Mouse (Mus musculus): ENCODE data around the gene Dab2ip. TPM values are rescaled to one million over a fixed set of nuclear protein-coding genes. Genes with fewer than 3 reads are reported as not detected.

The Dab2ip gene
- polyA plus RNA-seq, 1 experiment from 2014 or later, result 5.1 TPM

- H3K27ac ChIP-seq (ENCODE audit: low read length), result no peak overlapping the region
These were observed 173.8 kb downstream of the Dab2ip start for GRCm38 (mm10) chr2:35731671-35732449.

DNA sequence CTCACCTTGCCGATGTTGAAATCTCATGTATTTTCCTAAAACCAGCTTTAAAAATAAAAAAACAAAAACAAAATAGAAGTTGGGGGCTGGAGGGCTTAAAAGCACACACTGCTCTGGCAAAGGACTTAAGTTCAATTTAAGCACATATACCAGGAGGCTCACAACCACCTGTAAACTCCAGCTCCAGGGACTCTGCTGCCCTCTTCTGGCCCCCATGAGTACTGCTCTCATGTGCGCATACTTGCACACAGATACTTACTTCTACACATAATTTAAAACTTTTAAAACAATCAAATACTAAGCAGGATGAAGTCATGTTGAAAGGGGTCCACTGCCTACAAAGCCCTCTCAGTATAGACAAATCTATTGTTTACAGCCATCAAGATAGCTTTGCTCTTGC, 176.9 kb downstream of the Dab2ip start:
- WGBS (ENCODE audit: insufficient replicate concordance), result 80% methylated on average over 2 of the region's 2 CpGs
- H3K4me3 ChIP-seq (ENCODE audit: low read depth, low read length), result no peak overlapping the region
- no peak overlapping the region for H3K27ac ChIP-seq (ENCODE audit: low read length)
- H3K27me3 ChIP-seq (ENCODE audit: control insufficient read depth, insufficient read depth, low read depth, low read length), result no peaks in the 10 kb centered on the region
- H3K9me3 ChIP-seq (replicated peaks; ENCODE audit: control insufficient read depth, low read length), result no peaks in the 10 kb centered on the region
- ATAC-seq (ENCODE audit: low read depth), result no peak
- H3K4me2 ChIP-seq (ENCODE audit: low read depth, low read length), result no peak overlapping the region
- no peak overlapping the region for H3K9ac ChIP-seq (ENCODE audit: low read depth, low read length)
- no peaks in the 10 kb centered on the region for H3K4me1 ChIP-seq (ENCODE audit: control insufficient read depth, low read depth, low read length)
- no peaks in the 10 kb centered on the region for H3K36me3 ChIP-seq (ENCODE audit: control insufficient read depth, insufficient read depth)

More at GRCm38 (mm10) chr2:35731671-35732449, 173.8 kb downstream of the Dab2ip start:
- WGBS (ENCODE audit: insufficient replicate concordance), result 22% methylated on average over 18 of the region's 18 CpGs
- no peaks in the 10 kb centered on the region for H3K9me3 ChIP-seq (replicated peaks; ENCODE audit: control insufficient read depth, low read length)
- ATAC-seq (ENCODE audit: low read depth), result no peak
- H3K4me1 ChIP-seq (ENCODE audit: control insufficient read depth, low read depth, low read length), result peaks cover 7% of the 10 kb centered on the region; the same call in 1 of the 2 replicates
- no peak overlapping the region for H3K9ac ChIP-seq (ENCODE audit: low read depth, low read length)
- no peaks in the 10 kb centered on the region for H3K27me3 ChIP-seq (ENCODE audit: control insufficient read depth, insufficient read depth, low read depth, low read length)
- no peak overlapping the region for H3K4me3 ChIP-seq (ENCODE audit: low read depth, low read length)
- H3K4me2 ChIP-seq (ENCODE audit: low read depth, low read length), result no peak overlapping the region
- H3K36me3 ChIP-seq (ENCODE audit: control insufficient read depth, insufficient read depth), result no peaks in the 10 kb centered on the region

- H3K4me1 ChIP-seq (ENCODE audit: control insufficient read depth, low read depth, low read length), result no peaks in the 10 kb centered on the region
- no peak overlapping the region for H3K27ac ChIP-seq (ENCODE audit: low read length)
- no peaks in the 10 kb centered on the region for H3K9me3 ChIP-seq (replicated peaks; ENCODE audit: control insufficient read depth, low read length)
- ATAC-seq (ENCODE audit: low read depth), result no peak
- WGBS (ENCODE audit: insufficient replicate concordance), result 66% methylated on average over 2 of the region's 2 CpGs
- no peaks in the 10 kb centered on the region for H3K36me3 ChIP-seq (ENCODE audit: control insufficient read depth, insufficient read depth)
- no peak overlapping the region for H3K4me3 ChIP-seq (ENCODE audit: low read depth, low read length)
- no peak overlapping the region for H3K4me2 ChIP-seq (ENCODE audit: low read depth, low read length)
- no peak overlapping the region for H3K9ac ChIP-seq (ENCODE audit: low read depth, low read length)
- no peaks in the 10 kb centered on the region for H3K27me3 ChIP-seq (ENCODE audit: control insufficient read depth, insufficient read depth, low read depth, low read length)
These were observed 178.0 kb downstream of the Dab2ip start for GRCm38 (mm10) chr2:35736061-35736460.

DNA sequence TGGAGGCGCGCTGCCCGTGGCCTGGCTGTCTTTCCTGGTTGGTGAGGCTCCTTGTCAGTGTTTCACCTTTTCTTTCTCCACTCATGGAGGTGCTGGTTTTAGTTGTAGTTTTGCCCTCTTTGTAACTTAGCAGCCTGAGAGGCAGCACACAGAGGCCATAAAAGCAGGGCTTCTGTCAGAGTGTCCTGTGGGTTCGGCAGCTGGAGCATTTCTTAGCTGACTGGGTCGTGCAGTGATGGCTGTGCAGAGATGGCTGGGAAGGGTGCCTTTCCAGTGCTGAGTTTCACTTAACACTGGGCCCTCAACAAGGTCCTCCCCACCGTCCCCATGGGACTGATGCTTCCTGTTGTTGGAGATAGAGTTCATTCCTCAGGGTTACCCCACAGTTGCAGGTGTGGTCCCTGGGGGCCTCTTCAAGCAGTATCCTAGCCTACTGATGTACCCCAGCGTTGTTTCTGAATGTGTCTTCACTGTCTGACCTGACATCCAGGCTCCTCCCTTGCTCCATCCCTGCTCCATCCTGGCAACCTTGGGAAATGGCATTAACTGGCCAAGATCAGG, 179.5 kb downstream of the Dab2ip start:
- no peak overlapping the region for H3K27ac ChIP-seq (ENCODE audit: low read length)
- H3K9ac ChIP-seq (ENCODE audit: low read depth, low read length), result no peak overlapping the region
- no peaks in the 10 kb centered on the region for H3K9me3 ChIP-seq (replicated peaks; ENCODE audit: control insufficient read depth, low read length)
- no peak overlapping the region for H3K4me2 ChIP-seq (ENCODE audit: low read depth, low read length)
- no peak for ATAC-seq (ENCODE audit: low read depth)
- H3K36me3 ChIP-seq (ENCODE audit: control insufficient read depth, insufficient read depth), result no peaks in the 10 kb centered on the region
- WGBS (ENCODE audit: insufficient replicate concordance), result 65% methylated on average over 7 of the region's 7 CpGs
- H3K4me1 ChIP-seq (ENCODE audit: control insufficient read depth, low read depth, low read length), result no peaks in the 10 kb centered on the region
- no peak overlapping the region for H3K4me3 ChIP-seq (ENCODE audit: low read depth, low read length)
- no peaks in the 10 kb centered on the region for H3K27me3 ChIP-seq (ENCODE audit: control insufficient read depth, insufficient read depth, low read depth, low read length)

- H3K9me3 ChIP-seq (replicated peaks; ENCODE audit: control insufficient read depth, low read length), result no peaks in the 10 kb centered on the region
- no peaks in the 10 kb centered on the region for H3K4me1 ChIP-seq (ENCODE audit: control insufficient read depth, low read depth, low read length)
- no peak for ATAC-seq (ENCODE audit: low read depth)
- no peaks in the 10 kb centered on the region for H3K36me3 ChIP-seq (ENCODE audit: control insufficient read depth, insufficient read depth)
- no peak overlapping the region for H3K4me3 ChIP-seq (ENCODE audit: low read depth, low read length)
- no peaks in the 10 kb centered on the region for H3K27me3 ChIP-seq (ENCODE audit: control insufficient read depth, insufficient read depth, low read depth, low read length)
- 54% methylated on average over 13 of the region's 13 CpGs for WGBS (ENCODE audit: insufficient replicate concordance)
- no peak overlapping the region for H3K9ac ChIP-seq (ENCODE audit: low read depth, low read length)
- H3K4me2 ChIP-seq (ENCODE audit: low read depth, low read length), result no peak overlapping the region
- H3K27ac ChIP-seq (ENCODE audit: low read length), result no peak overlapping the region
These were observed 181.7 kb downstream of the Dab2ip start for GRCm38 (mm10) chr2:35739669-35740254.

GRCm38 (mm10) chr2:35745876-35746275, 187.8 kb downstream of the Dab2ip start:
- H3K4me2 ChIP-seq (ENCODE audit: low read depth, low read length), result no peak overlapping the region
- 75% methylated on average over 10 of the region's 10 CpGs for WGBS (ENCODE audit: insufficient replicate concordance)
- H3K9me3 ChIP-seq (replicated peaks; ENCODE audit: control insufficient read depth, low read length), result no peaks in the 10 kb centered on the region
- H3K27ac ChIP-seq (ENCODE audit: low read length), result no peak overlapping the region
- no peak for ATAC-seq (ENCODE audit: low read depth)
- no peak overlapping the region for H3K9ac ChIP-seq (ENCODE audit: low read depth, low read length)
- no peaks in the 10 kb centered on the region for H3K36me3 ChIP-seq (ENCODE audit: control insufficient read depth, insufficient read depth)
- H3K4me1 ChIP-seq (ENCODE audit: control insufficient read depth, low read depth, low read length), result no peaks in the 10 kb centered on the region
- no peaks in the 10 kb centered on the region for H3K27me3 ChIP-seq (ENCODE audit: control insufficient read depth, insufficient read depth, low read depth, low read length)
- H3K4me3 ChIP-seq (ENCODE audit: low read depth, low read length), result no peak overlapping the region

- Histone ChIP-seq H3K9ac (ENCODE audit: low read depth, low read length) (no peak overlapping the region), H3K9me3 (replicated peaks; ENCODE audit: control insufficient read depth, low read length) (no peaks in the 10 kb centered on the region), H3K27me3 (ENCODE audit: control insufficient read depth, insufficient read depth, low read depth, low read length) (no peaks in the 10 kb centered on the region), H3K4me3 (ENCODE audit: low read depth, low read length) (no peak overlapping the region), H3K4me1 (ENCODE audit: control insufficient read depth, low read depth, low read length) (no peaks in the 10 kb centered on the region), H3K27ac (ENCODE audit: low read length) (no peak overlapping the region), H3K4me2 (ENCODE audit: low read depth, low read length) (no peak overlapping the region), H3K36me3 (ENCODE audit: control insufficient read depth, insufficient read depth) (no peaks in the 10 kb centered on the region)
- ATAC-seq (ENCODE audit: low read depth), result no peak
- 59% methylated on average over 3 of the region's 7 CpGs for WGBS (ENCODE audit: insufficient replicate concordance)
These were observed 188.6 kb downstream of the Dab2ip start for GRCm38 (mm10) chr2:35746638-35747037.

- no peaks in the 10 kb centered on the region for H3K9me3 ChIP-seq (replicated peaks; ENCODE audit: control insufficient read depth, low read length)
- no peaks in the 10 kb centered on the region for H3K27me3 ChIP-seq (ENCODE audit: control insufficient read depth, insufficient read depth, low read depth, low read length)
- no peak overlapping the region for H3K4me2 ChIP-seq (ENCODE audit: low read depth, low read length)
- no peak overlapping the region for H3K27ac ChIP-seq (ENCODE audit: low read length)
- H3K9ac ChIP-seq (ENCODE audit: low read depth, low read length), result no peak overlapping the region
- no peak for ATAC-seq (ENCODE audit: low read depth)
- H3K4me3 ChIP-seq (ENCODE audit: low read depth, low read length), result no peak overlapping the region
- H3K4me1 ChIP-seq (ENCODE audit: control insufficient read depth, low read depth, low read length), result no peaks in the 10 kb centered on the region
- WGBS (ENCODE audit: insufficient replicate concordance), result 68% methylated on average over 12 of the region's 12 CpGs
- no peaks in the 10 kb centered on the region for H3K36me3 ChIP-seq (ENCODE audit: control insufficient read depth, insufficient read depth)
These were observed 189.4 kb downstream of the Dab2ip start for GRCm38 (mm10) chr2:35747371-35748035.

Data from liver, embryonic 16.5 days (tissue).